Mouse (Mus musculus) kidney, embryonic 15.5 days (tissue): ENCODE data around the gene Cnih4. TPM values are rescaled to one million over a fixed set of nuclear protein-coding genes. Genes with fewer than 3 reads are reported as not detected.
A peak's percentile ranks its signal among the peaks of the same experiment; 100 is the strongest.

ENCODE experiments used
- ATAC-seq: fragments of 200-750 bp; cut with Nextera tagmentation; replicated peaks from 2 replicates; pipeline ENCODE4 v1.8.0; 2017; ENCODE audit warnings: moderate TSS enrichment; ENCODE audit not compliant: low FRiP score
- H3K27ac ChIP-seq: fragments of 300-500 bp; sonication (generic); 2 replicates; pipeline ENCODE4 v1.5.1; 2015; ENCODE audit warnings: mild to moderate bottlenecking, inconsistent platforms
- H3K27me3 ChIP-seq: fragments of 300-500 bp; sonication (generic); 2 replicates; pipeline ENCODE4 v1.6.1; 2015; ENCODE audit warnings: inconsistent platforms
- H3K36me3 ChIP-seq: fragments of 300-500 bp; sonication (generic); 2 replicates; pipeline ENCODE4 v1.6.1; 2015; ENCODE audit warnings: inconsistent platforms
- H3K4me1 ChIP-seq: fragments of 300-500 bp; sonication (generic); 2 replicates; pipeline ENCODE4 v1.6.1; 2015; ENCODE audit warnings: inconsistent platforms
- H3K4me2 ChIP-seq: fragments of 300-500 bp; sonication (generic); 2 replicates; pipeline ENCODE4 v1.6.1; 2015; ENCODE audit warnings: moderate library complexity, mild to moderate bottlenecking, inconsistent platforms
- H3K4me3 ChIP-seq: fragments of 300-500 bp; sonication (generic); replicated peaks from 2 replicates; pipeline ENCODE4 v1.5.1; 2015; ENCODE audit warnings: mild to moderate bottlenecking, inconsistent platforms
- H3K9ac ChIP-seq: fragments of 300-500 bp; sonication (generic); 2 replicates; pipeline ENCODE4 v1.6.1; 2015; ENCODE audit warnings: mild to moderate bottlenecking, inconsistent platforms
- H3K9me3 ChIP-seq: fragments of 300-500 bp; sonication (generic); replicated peaks from 2 replicates; pipeline ENCODE4 v1.6.1; 2016; ENCODE audit warnings: inconsistent platforms
- WGBS: fragments of 180-500 bp; shearing (Covaris S2); methylation state at CpG from one replicate; pipeline ENCODE4 v1.1.7; 2015; ENCODE audit warnings: mixed read lengths; 5-methylcytosine and 5-hydroxymethylcytosine counted together
- polyA plus RNA-seq: library from polyadenylated mRNA; unstranded; fragments of >200 nt; fragmentation: Nextera tagmentation; extraction: Ambion mirVana; gene quantifications from 2 replicates; pipeline ENCODE4 v1.2.1, GENCODE M21; 2015

Cnih4 gene
- polyA plus RNA-seq, 1 experiment from 2014 or later = 120 TPM

DNA sequence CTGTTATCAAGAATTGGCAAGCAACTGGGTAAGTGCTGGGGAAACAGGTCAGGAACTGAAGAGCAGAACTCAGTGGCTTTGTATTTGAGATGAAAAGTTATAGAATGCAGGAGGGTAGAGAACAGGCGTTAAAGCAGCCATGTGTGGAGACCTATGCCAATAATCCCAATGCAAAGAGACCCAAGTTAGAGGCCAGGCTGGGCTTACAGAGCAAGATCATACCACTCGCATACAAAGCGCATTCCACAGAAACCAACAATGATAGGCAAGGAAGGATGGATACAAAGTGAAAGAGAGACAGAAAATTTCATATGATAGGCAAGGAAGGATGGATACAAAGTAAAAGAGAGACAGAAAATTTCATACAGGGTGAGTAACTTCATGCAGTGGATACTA is 5.9 kb downstream of the Cnih4 start:
- Histone ChIP-seq H3K27me3 (no peaks in the 10 kb centered on the region), H3K9me3 (no peaks in the 10 kb centered on the region), H3K4me2 (no peak overlapping the region), H3K4me3 (peak overlapping the region; percentile 93), H3K4me1 (peaks cover 16% of the 10 kb centered on the region), H3K27ac (no peak overlapping the region), H3K36me3 (peaks cover 11% of the 10 kb centered on the region), H3K9ac (no peak overlapping the region)
- 70% methylated on average over 3 of the region's 3 CpGs for WGBS
- peak; percentile 27; the same call in 1 of the 2 replicates for ATAC-seq

DNA sequence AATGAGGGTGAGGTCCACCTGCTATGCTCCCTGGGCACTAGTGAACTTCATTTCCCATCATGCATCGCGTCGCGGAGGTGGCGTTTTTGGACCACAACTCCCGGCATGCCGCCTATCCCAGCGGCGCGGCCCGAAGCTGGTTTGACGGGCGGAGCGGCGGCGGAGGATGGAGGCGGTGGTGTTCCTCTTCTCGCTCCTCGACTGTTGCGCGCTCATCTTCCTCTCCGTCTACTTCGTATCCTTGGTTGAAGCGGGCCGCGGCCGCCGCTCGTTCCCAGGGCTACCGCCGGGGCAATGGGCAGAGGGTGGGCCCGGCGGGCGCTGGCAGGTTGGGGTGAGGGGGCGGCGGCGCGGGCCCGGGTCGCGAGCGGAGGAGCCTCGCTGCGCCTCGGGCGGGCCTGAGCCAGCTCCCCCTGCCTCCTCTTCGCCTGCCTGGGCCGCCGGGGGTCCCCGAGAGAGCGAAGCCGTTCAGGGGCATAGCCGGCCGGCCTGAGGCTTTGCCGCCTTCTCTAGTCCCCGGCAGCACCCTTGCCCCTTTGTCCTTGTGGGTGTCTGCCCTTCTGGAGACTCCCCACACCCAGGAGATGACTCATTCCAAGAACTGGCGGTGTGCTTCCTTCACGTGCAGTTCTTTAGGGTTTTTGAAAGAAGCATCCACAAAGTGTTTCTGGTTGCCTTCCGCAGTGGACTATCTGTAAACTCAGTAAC is 6.5 kb downstream of the Cnih4 start:
- Histone ChIP-seq H3K27ac (peak overlapping the region; percentile 87), H3K4me3 (peak overlapping the region; percentile 93), H3K27me3 (no peaks in the 10 kb centered on the region), H3K9me3 (no peaks in the 10 kb centered on the region), H3K36me3 (peaks cover 16% of the 10 kb centered on the region), H3K4me1 (peaks cover 13% of the 10 kb centered on the region), H3K9ac (peak overlapping the region; percentile 92), H3K4me2 (peak overlapping the region; percentile 71)
- ATAC-seq = peak; percentile 95
- under 1% methylated on average over 55 of the region's 59 CpGs for WGBS

DNA sequence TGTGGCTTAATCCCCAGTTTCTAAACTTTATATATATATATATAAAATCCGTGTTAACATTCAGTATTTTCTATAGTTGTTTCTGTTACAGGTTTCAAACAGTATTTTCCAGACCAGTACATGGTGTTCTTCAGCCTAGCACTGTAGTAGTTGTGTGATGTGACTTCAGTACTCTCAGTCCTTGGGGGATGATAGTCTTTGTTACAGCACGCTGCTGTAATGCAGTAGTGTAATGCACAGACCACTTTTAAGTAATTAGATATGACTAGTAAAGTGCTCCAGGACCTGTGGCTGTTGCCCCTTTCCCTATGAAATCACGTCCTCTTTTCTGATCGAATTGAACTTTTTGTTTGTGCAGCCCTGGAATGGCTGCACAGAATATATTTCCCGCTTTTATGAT is 7.0 kb downstream of the Cnih4 start:
- H3K4me3 ChIP-seq = peak overlapping the region; percentile 93
- no peaks in the 10 kb centered on the region for H3K9me3 ChIP-seq
- H3K4me2 ChIP-seq = peak overlapping the region; percentile 71
- peak overlapping the region; percentile 92 for H3K9ac ChIP-seq
- H3K4me1 ChIP-seq = peaks cover 12% of the 10 kb centered on the region
- no peak overlapping the region for H3K27ac ChIP-seq
- 27% methylated on average over 5 of the region's 5 CpGs for WGBS
- no peak for ATAC-seq
- H3K36me3 ChIP-seq = peaks cover 20% of the 10 kb centered on the region
- H3K27me3 ChIP-seq = no peaks in the 10 kb centered on the region

DNA sequence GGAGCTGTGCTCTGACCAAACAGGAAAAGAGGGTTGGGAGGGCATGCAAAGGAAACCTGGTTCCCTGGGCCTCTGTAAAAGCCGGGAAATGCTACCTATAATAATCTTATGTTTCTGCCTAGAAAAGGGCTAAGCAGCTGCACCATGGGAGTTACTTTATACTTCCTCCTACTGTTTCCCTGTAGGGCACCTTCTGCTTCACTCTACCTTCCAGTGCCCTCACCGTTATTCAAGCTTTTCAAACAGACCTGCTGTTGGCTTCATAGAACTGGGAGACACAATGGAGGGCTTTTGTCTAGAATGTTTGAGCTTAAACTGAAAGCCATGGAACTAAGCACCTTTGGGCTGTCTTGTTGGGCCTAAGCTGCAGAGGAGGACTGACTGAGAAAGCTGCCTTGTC is 23.3 kb downstream of the Cnih4 start:
- peaks cover 69% of the 10 kb centered on the region for H3K36me3 ChIP-seq
- H3K27ac ChIP-seq = 0 out of 2 replicates have a peak overlapping the region, but pooled peaks have one; percentile 2
- ATAC-seq = no peak
- H3K4me1 ChIP-seq = no peaks in the 10 kb centered on the region
- 79% methylated on average over 2 of the region's 2 CpGs for WGBS
- H3K4me2 ChIP-seq = no peak overlapping the region
- H3K9ac ChIP-seq = no peak overlapping the region
- no peaks in the 10 kb centered on the region for H3K9me3 ChIP-seq
- no peak overlapping the region for H3K4me3 ChIP-seq
- no peaks in the 10 kb centered on the region for H3K27me3 ChIP-seq

DNA sequence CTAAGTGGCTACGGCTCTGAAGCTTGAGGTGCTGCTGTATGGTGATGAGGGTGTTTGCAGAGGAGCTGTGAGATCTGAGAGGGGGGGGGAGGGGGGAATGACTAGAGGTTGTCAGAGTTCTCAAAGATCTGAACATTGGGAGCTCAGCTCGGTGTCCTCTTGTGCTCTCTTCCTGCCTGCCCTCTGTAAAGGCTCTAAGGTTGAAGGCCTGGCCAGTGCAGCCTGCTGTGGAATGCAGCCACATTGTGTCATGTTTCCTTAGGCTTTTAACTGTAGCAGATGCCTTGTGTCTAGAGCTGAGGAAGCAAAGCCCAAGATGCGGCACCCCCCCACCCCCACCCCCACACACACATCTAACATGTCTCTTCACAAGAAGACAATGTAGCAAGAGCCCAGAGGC is 23.9 kb downstream of the Cnih4 start:
- H3K9ac ChIP-seq = no peak overlapping the region
- H3K27me3 ChIP-seq = no peaks in the 10 kb centered on the region
- peaks cover 64% of the 10 kb centered on the region for H3K36me3 ChIP-seq
- no peaks in the 10 kb centered on the region for H3K9me3 ChIP-seq
- WGBS = 75% methylated on average over 3 of the region's 3 CpGs
- H3K4me3 ChIP-seq = no peak overlapping the region
- no peak for ATAC-seq
- H3K27ac ChIP-seq = no peak overlapping the region
- no peaks in the 10 kb centered on the region for H3K4me1 ChIP-seq
- no peak overlapping the region for H3K4me2 ChIP-seq

DNA sequence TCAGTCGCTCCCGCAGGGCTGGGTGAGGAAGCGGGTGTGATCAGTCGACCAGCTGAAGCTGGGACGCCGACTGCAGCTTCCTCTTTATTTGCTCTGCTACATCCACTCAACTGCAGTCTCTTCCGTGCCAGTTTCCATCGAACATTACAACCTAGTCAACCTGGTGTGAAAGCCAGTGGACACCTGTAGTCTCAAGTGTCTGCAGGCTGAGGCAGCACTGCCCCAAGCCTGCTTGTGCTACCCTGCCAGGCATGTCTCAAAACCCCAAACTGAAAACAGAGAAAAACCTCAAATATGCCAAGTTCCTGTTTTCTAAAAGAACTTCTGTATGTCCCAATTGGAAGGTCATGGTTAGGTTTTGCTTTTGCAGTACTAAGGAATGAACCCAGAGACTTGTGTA is 25.7 kb downstream of the Cnih4 start:
- Histone ChIP-seq H3K36me3 (peaks cover 58% of the 10 kb centered on the region), H3K4me3 (no peak overlapping the region), H3K27me3 (no peaks in the 10 kb centered on the region), H3K9ac (no peak overlapping the region), H3K9me3 (no peaks in the 10 kb centered on the region), H3K27ac (no peak overlapping the region), H3K4me1 (no peaks in the 10 kb centered on the region), H3K4me2 (no peak overlapping the region)
- no peak for ATAC-seq
- 69% methylated on average over 8 of the region's 8 CpGs for WGBS

DNA sequence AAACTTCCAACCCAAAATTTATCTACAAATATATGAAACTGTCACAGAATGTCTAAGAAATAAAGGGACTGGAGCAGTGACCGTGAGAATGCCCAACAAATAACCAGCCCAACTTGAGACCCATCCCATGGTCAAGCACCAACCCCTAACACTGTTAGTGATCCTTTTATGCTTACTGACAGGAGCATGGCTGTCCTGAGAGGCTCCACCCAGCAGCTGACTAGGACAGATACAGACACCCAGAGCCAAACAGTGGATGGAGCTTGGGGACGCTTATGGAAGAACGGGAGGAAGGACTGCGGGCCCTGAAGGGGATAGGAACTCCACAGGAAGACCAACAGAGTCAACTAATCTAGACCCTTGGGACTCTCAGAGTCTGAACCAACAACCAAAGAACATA is 44.4 kb downstream of the Cnih4 start:
- Histone ChIP-seq H3K27me3 (no peaks in the 10 kb centered on the region), H3K4me1 (no peaks in the 10 kb centered on the region), H3K4me3 (no peak overlapping the region), H3K9me3 (no peaks in the 10 kb centered on the region), H3K4me2 (no peak overlapping the region), H3K27ac (no peak overlapping the region), H3K36me3 (peaks cover 92% of the 10 kb centered on the region), H3K9ac (no peak overlapping the region)
- WGBS = 94% methylated on average over 4 of the region's 4 CpGs
- no peak for ATAC-seq

DNA sequence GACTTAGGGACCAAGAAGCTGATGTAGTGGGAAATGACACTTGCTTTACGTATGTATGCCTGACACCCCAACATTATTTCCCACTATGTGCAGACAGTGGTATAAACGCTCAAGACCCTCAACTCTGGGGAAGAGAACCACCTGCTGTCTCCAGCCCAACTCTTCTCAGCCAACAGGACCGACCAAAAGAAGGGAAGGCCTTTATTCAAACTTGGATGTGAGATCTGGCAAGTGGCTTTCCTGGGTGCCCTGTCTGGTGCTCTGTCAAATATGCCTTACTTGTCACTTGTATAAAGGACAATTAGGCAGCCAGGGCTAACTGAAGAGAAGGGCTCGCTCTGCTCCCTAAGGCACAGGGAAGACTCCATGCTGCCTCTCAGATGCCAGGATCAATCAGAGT is 55.0 kb downstream of the Cnih4 start:
- no peak overlapping the region for H3K4me2 ChIP-seq
- WGBS = 89% methylated on average over 4 of the region's 4 CpGs
- H3K36me3 ChIP-seq = peaks cover 86% of the 10 kb centered on the region
- no peak overlapping the region for H3K9ac ChIP-seq
- no peaks in the 10 kb centered on the region for H3K27me3 ChIP-seq
- no peak overlapping the region for H3K27ac ChIP-seq
- no peak for ATAC-seq
- H3K4me3 ChIP-seq = no peak overlapping the region
- H3K4me1 ChIP-seq = no peaks in the 10 kb centered on the region
- H3K9me3 ChIP-seq = no peaks in the 10 kb centered on the region

DNA sequence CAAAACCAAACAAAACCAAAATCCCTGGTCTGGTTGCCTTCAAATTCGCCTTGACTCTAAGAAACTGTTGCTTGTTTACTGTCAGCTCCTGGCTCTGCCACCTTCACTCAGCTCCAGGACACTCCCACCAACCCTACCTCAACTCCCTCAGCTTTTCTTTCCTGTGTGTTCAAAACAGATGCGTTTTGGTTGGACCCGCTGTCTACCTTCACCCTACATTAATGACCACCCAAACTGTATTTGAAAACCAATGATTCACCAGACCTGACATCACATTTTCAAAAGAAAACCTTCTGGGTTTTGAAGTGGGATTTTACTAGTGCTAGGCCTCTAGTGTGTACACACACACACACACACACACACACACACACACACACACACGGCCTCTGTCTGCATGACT is 65.7 kb downstream of the Cnih4 start:
- Histone ChIP-seq H3K27ac (0 out of 2 replicates have a peak overlapping the region, but pooled peaks have one; percentile 37), H3K36me3 (peaks cover 28% of the 10 kb centered on the region), H3K9me3 (no peaks in the 10 kb centered on the region), H3K4me2 (peak overlapping the region; percentile 84), H3K27me3 (no peaks in the 10 kb centered on the region), H3K4me3 (peak overlapping the region; percentile 95), H3K4me1 (peaks cover 23% of the 10 kb centered on the region), H3K9ac (peak overlapping the region; percentile 97)
- 11% methylated on average over 4 of the region's 4 CpGs for WGBS
- ATAC-seq = no peak

DNA sequence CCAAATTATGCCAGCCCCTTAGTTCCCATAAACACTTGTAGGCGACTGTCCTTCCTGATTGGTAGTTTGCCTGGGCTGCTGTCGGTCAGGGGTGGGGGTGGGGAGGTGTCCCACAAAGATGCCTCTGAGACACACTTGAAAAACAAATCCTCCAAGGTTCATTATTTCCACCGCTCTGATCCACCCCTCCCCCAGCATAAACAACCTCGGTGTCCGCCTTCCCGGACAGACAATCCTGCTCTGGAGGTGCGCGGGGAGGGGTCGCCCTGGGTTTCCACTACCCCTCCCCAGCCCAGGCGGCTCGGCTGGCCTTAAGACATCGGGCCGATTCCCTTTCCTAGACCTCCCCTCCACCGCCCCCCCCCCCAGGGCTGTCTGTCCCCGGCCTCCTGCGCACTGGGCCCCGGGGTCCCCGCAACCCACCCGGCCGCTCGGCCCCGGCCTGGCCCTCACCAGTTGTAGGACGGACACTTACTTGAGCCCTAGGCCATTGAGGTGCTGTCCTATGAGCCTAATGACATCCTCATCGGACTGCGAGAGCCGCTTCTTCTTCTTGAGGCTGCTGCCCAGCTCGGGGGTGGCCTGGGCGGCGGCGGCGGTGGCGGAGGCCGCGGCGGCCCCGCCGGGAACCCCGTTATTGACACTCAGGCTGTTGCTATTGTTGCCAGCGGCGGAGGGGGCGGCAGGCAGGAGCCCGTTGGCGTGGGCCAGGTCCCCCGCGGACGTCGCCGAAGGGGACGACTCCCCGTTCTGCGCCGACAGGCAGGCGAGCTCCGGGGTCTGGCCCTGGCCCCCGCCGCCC is 66.3 kb downstream of the Cnih4 start:
- peak overlapping the region; percentile 84 for H3K4me2 ChIP-seq
- peaks cover 21% of the 10 kb centered on the region for H3K36me3 ChIP-seq
- under 1% methylated on average over 54 of the region's 56 CpGs for WGBS
- peak overlapping the region; percentile 97 for H3K9ac ChIP-seq
- H3K27ac ChIP-seq = peak overlapping the region; percentile 95
- peak; percentile 24 for ATAC-seq
- H3K27me3 ChIP-seq = no peaks in the 10 kb centered on the region
- H3K9me3 ChIP-seq = no peaks in the 10 kb centered on the region
- H3K4me1 ChIP-seq = peaks cover 23% of the 10 kb centered on the region
- peak overlapping the region; percentile 95 for H3K4me3 ChIP-seq

DNA sequence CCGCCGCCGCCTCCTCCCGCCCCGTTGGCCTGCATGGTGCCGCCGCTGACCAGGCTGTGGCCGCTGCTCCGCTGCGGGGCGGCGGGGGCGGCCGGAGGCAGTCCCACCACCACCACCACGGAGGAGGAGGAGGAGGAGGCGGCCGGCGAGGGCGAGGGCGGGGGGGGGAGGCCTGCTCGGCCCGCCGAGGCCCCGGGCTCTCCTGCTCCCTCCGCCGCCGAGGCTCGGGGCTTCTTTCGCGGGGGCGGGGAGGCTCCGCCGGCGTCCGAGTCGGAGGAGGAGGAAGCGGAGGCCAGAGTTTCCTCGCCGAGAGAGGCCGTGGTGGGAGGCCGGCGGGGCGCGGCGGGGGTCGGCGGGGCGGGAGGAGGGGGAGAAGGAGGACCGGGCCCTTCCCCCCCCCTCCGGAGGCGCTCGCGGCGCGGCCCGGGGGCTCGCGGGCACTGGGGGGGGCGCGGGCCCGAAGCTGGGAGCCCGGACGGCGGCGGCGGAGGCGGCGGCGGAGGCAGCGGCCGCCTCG is 67.0 kb downstream of the Cnih4 start:
- Histone ChIP-seq H3K36me3 (peaks cover 18% of the 10 kb centered on the region), H3K4me1 (peaks cover 23% of the 10 kb centered on the region), H3K9me3 (no peaks in the 10 kb centered on the region), H3K4me3 (peak overlapping the region; percentile 95), H3K27me3 (no peaks in the 10 kb centered on the region), H3K27ac (peak overlapping the region; percentile 95), H3K4me2 (peak overlapping the region; percentile 84), H3K9ac (peak overlapping the region; percentile 97)
- peak; percentile 53 for ATAC-seq
- 0% methylated on average over 19 of the region's 72 CpGs for WGBS
